Mouse (Mus musculus) mammary gland, adult 2 months (tissue): ENCODE results near the gene Gm3238. TPM values are rescaled to one million over a fixed set of nuclear protein-coding genes. Genes with fewer than 3 reads are reported as not detected.

Experiments
- polyA plus RNA-seq: library from polyadenylated mRNA; depleted of rRNA; stranded (reverse); fragments of >200 nt; gene quantifications from 2 replicates; pipeline ENCODE4 v1.2.3, GENCODE M21; 2012; ENCODE audit warnings: low replicate concordance; rRNA removed

Gene Gm3238
- not detected in 2 replicates for polyA plus RNA-seq

DNA sequence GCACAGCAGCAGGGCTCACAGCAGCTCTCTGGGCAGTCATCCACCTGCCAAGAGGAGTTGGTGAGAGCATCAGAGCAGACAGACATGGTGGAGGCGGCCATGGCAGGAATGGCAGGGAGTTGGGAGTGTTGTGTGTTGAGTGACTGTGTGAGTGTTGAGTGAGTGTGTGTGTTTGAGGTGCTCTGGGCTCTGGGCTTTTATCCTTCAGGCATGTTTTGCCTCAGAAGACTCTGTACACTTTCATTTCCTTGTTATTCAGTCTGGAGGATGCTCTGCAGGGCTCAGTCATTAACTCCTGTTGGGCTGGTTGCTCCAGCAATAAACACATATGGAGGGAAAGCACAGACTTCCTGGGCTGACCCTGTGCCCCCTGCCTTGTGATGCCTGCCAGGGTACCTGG, at the start of gene Gm3238:
Gm3238 (minus strand) TSS at position 101 of the 400 bp plus-strand sequence.

GRCm38 (mm10) chr10:77814382-77814781, 43.3 kb upstream of the Gm3238 start, which contains the start of gene Gm2696:
Gene Gm2696, plus strand, starts transcription at chr10:77814682.

DNA sequence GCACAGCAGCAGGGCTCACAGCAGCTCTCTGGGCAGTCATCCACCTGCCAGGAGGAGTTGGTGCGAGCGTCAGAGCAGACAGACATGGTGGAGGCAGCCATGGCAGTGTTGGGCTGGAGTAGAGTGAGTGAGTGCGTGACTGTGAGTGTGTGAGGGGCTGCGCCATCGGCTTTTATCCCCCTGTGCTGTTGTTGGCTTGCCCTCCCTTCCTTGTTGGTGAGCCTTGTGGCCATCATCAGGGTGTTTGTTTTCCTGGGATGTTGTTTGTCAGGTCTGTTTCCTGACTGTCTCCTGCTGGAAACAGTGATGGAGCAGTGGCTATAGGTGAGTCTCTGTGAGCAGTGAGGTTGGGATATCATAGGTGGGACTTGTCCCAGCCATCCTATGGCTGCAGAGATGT, 40.6 kb upstream of the Gm3238 start, which contains the start of gene Gm9507:
Gm9507 (minus strand) TSS at position 101 of the 400 bp plus-strand sequence.

DNA sequence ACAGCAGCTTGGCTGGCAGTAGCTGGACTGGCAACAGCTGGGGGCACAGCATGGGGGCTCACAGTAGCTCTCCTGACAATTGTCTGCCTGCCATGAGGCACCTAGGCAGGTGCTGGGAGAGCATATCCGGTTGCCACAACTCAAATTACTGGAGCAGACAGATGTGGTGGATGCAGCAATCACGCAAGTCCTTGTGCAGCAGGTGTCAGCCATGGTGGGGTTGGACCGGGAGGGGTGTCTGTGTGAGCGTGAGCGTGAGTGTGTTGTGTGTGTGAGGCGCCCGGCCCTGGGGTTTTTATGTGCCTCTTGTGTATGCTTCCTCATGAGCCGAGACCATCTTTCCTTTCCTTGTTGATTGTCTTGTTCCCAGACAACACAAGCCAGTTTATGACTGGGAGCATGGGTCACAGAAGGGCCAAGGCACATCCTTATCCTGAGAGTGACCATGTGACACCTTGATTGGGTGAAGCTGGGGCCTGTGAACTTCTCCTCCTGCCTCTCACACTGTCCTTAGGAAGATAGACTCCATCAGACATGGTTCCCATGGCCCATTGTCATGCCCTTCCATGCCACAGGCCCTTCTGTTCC, 27.9 kb upstream of the Gm3238 start, which contains the start of gene Gm19668:
Gm19668 (minus strand) TSS at position 213 of the 588 bp plus-strand sequence.

GRCm38 (mm10) chr10:77794976-77795375, 23.9 kb upstream of the Gm3238 start, which contains the start of gene Gm9639:
Gene Gm9639, minus strand, starts transcription at chr10:77795076.

DNA sequence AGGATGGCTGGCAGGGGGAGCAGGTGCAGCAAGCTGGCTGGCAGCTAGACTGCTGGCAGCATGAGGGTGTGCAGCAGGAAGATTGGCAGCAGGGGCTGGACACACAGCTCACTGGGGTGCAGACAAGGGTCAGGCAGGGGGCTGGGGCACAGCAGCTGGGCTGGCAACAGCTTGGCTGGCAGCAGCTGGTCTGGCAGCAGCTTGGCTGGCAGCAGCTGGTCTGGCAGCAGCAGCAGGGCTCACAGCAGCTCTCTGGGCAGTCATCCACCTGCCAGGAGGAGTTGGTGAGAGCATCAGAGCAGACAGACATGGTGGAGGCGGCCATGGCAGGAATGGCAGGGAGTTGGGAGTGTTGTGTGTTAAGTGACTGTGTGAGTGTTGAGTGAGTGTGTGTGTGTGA, 16.8 kb upstream of the Gm3238 start, which contains the start of gene Gm7137:
Gm7137 (minus strand) TSS at position 325 of the 400 bp plus-strand sequence.

GRCm38 (mm10) chr10:77782442-77782841, 11.3 kb upstream of the Gm3238 start, which contains the start of gene Gm3250:
Gene Gm3250, minus strand, starts transcription at chr10:77782542.

GRCm38 (mm10) chr10:77776844-77777243, 5.7 kb upstream of the Gm3238 start, which contains the start of gene Gm7138:
Gene Gm7138, minus strand, starts transcription at chr10:77776944.

DNA sequence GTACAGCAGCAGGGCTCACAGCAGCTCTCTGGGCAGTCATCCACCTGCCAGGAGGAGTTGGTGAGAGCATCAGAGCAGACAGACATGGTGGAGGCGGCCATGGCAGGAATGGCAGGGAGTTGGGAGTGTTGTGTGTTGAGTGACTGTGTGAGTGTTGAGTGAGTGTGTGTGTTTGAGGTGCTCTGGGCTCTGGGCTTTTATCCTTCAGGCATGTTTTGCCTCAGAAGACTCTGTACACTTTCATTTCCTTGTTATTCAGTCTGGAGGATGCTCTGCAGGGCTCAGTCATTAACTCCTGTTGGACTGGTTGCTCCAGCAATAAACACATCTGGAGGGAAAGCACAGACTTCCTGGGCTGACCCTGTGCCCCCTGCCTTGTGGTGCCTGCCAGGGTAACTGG, 11.5 kb downstream of the Gm3238 start, which contains the start of gene Gm3233:
Gm3233 (minus strand) TSS at position 101 of the 400 bp plus-strand sequence.

DNA sequence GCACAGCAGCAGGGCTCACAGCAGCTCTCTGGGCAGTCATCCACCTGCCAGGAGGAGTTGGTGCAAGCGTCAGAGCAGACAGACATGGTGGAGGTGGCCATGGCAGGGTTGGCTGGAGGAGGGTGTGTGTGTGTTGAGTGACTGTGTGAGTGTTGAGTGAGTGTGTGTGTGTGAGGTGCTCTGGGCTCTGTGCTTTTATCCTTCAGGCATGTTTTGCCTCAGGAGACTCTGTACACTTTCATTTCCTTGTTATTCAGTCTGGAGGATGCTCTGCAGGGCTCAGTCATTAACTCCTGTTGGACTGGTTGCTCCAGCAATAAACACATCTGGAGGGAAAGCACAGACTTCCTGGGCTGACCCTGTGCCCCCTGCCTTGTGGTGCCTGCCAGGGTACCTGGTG, 19.9 kb downstream of the Gm3238 start, which contains the start of gene Gm9736:
Gm9736 (minus strand) TSS at position 101 of the 400 bp plus-strand sequence.

GRCm38 (mm10) chr10:77741924-77742688, 29.0 kb downstream of the Gm3238 start, which contains the start of gene Gm18596:
Gene Gm18596, minus strand, starts transcription at chr10:77742638.

DNA sequence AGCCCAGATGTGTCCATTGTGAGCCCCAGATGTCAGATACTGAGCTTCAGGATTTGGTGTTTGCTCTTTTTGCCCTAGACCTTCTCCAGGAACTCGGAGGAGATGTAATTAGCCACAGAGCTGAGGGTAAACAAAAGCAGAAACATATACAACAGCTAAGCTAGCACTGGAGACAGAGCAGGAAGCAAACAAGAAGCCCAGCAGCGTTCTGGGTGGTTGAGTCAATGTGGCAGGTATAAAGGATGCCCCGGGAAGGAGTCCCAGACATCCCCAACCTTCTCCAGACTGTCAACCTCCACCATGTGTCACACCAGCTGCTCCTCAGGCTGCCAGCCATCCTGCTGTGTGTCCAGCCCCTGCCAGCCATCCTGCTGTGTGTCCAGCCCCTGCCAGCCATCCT, 44.9 kb downstream of the Gm3238 start, which contains the start of gene Gm10100:
Gm10100 (plus strand) TSS at position 301 of the 400 bp plus-strand sequence.

Other genes with a start within 250 kb of the Gm3238 start
- gene Itgb2, start 241.1 kb downstream of the Gm3238 start, polyA plus RNA-seq = 54.9 and 63.3 TPM in 2 replicates
- gene Pttg1ip, start 189.6 kb downstream of the Gm3238 start, polyA plus RNA-seq = 156 and 229 TPM in 2 replicates
- 136 and 145 TPM in 2 replicates for gene Sumo3, start 165.2 kb downstream of the Gm3238 start, polyA plus RNA-seq
- gene Gm49325, start 165.1 kb downstream of the Gm3238 start, polyA plus RNA-seq = not detected in 2 replicates
- gene Ube2g2, start 149.1 kb downstream of the Gm3238 start, polyA plus RNA-seq = 37.7 and 49.2 TPM in 2 replicates
- gene Tspear, start 84.8 kb downstream of the Gm3238 start, polyA plus RNA-seq = 0.49 and 0.69 TPM in 2 replicates
- not detected in 2 replicates for gene Gm19402, start 80.6 kb downstream of the Gm3238 start, polyA plus RNA-seq
- gene Gm9508, start 74.1 kb downstream of the Gm3238 start, polyA plus RNA-seq = not detected in 2 replicates
- not detected in 2 replicates for gene Gm10272, start 64.7 kb downstream of the Gm3238 start, polyA plus RNA-seq
- gene Gm10024, start 59.9 kb downstream of the Gm3238 start, polyA plus RNA-seq = not detected in 2 replicates
- gene Gm10142, start 55.5 kb downstream of the Gm3238 start, polyA plus RNA-seq = not detected in 2 replicates
- not detected in 2 replicates for gene Krtap12-1, start 50.7 kb downstream of the Gm3238 start, polyA plus RNA-seq
- not detected in 2 replicates for gene Gm10100, start 44.8 kb downstream of the Gm3238 start, polyA plus RNA-seq
- not detected in 2 replicates for gene Gm18596, start 28.7 kb downstream of the Gm3238 start, polyA plus RNA-seq
- not detected in 2 replicates for gene Gm9736, start 20.0 kb downstream of the Gm3238 start, polyA plus RNA-seq
- not detected in 2 replicates for gene Gm3233, start 11.6 kb downstream of the Gm3238 start, polyA plus RNA-seq
- not detected in 2 replicates for gene Gm7138, start 5.6 kb upstream of the Gm3238 start, polyA plus RNA-seq
- gene Gm3250, start 11.2 kb upstream of the Gm3238 start, polyA plus RNA-seq = not detected in 2 replicates
- not detected in 2 replicates for gene Gm7137, start 16.9 kb upstream of the Gm3238 start, polyA plus RNA-seq
- gene Gm9639, start 23.8 kb upstream of the Gm3238 start, polyA plus RNA-seq = not detected in 2 replicates
- not detected in 2 replicates for gene Gm19668, start 27.8 kb upstream of the Gm3238 start, polyA plus RNA-seq
- gene Gm9507, start 40.5 kb upstream of the Gm3238 start, polyA plus RNA-seq = not detected in 2 replicates
- not detected in 2 replicates for gene Gm2696, start 43.4 kb upstream of the Gm3238 start, polyA plus RNA-seq
- gene Krtap10-4, start 55.8 kb upstream of the Gm3238 start, polyA plus RNA-seq = not detected in 2 replicates
- gene Krtap10-10, start 64.6 kb upstream of the Gm3238 start, polyA plus RNA-seq = not detected in 2 replicates
- gene Gm36176, start 75.5 kb upstream of the Gm3238 start, polyA plus RNA-seq = not detected in 2 replicates
- gene Gm10318, start 81.5 kb upstream of the Gm3238 start, polyA plus RNA-seq = not detected in 2 replicates
- gene Gm3285, start 90.7 kb upstream of the Gm3238 start, polyA plus RNA-seq = not detected in 2 replicates
- 3.1 and 4.6 TPM in 2 replicates for gene Lrrc3, start 131.2 kb upstream of the Gm3238 start, polyA plus RNA-seq
- gene Trpm2, start 199.2 kb upstream of the Gm3238 start, polyA plus RNA-seq = 4.3 and 5.9 TPM in 2 replicates
- gene 1810043G02Rik, start 207.2 kb upstream of the Gm3238 start, polyA plus RNA-seq = 44.5 and 83.3 TPM in 2 replicates
- 168 and 171 TPM in 2 replicates for gene Pfkl, start 238.8 kb upstream of the Gm3238 start, polyA plus RNA-seq